Mouse (Mus musculus) neural tube, embryonic 11.5 days (tissue): ENCODE results near the gene Prdm10. TPM values are rescaled to one million over a fixed set of nuclear protein-coding genes. Genes with fewer than 3 reads are reported as not detected.

Source experiments
- ATAC-seq: fragments of 200-750 bp; cut with Nextera tagmentation; 2 replicates; pipeline ENCODE4 v1.8.0; 2017; ENCODE audit warnings: moderate number of reproducible peaks, mild to moderate bottlenecking, moderate TSS enrichment, moderate library complexity; ENCODE audit not compliant: insufficient read depth, low FRiP score, low TSS enrichment
- DNase-seq: peaks from one replicate; pipeline ENCODE4 v3.0.0-alpha.2; 2015; ENCODE audit warnings: low spot score
- H3K27ac ChIP-seq: fragments of 300-500 bp; sonication (generic); 2 replicates; pipeline ENCODE4 v1.5.1; 2014; ENCODE audit warnings: low read depth, mild to moderate bottlenecking, low read length
- H3K27me3 ChIP-seq: fragments of 300-500 bp; sonication (generic); 2 replicates; pipeline ENCODE4 v1.6.1; 2014; ENCODE audit warnings: mild to moderate bottlenecking, low read length, mixed read lengths; ENCODE audit not compliant: control insufficient read depth, insufficient read depth
- H3K36me3 ChIP-seq: fragments of 300-500 bp; sonication (generic); 2 replicates; pipeline ENCODE4 v1.6.1; 2014; ENCODE audit warnings: mild to moderate bottlenecking, low read length, moderate library complexity, mixed read lengths; ENCODE audit not compliant: control insufficient read depth, insufficient read depth
- H3K4me1 ChIP-seq: fragments of 300-500 bp; sonication (generic); 2 replicates; pipeline ENCODE4 v1.6.1; 2014; ENCODE audit warnings: low read length, mixed read lengths; ENCODE audit not compliant: control insufficient read depth, insufficient read depth
- H3K4me2 ChIP-seq: fragments of 300-500 bp; sonication (generic); 2 replicates; pipeline ENCODE4 v1.6.1; 2014; ENCODE audit warnings: low read depth, mild to moderate bottlenecking, moderate library complexity
- H3K4me3 ChIP-seq: fragments of 300-500 bp; sonication (generic); 2 replicates; pipeline ENCODE4 v1.5.1; 2014; ENCODE audit warnings: low read depth, low read length
- H3K9ac ChIP-seq: fragments of 300-500 bp; sonication (generic); 2 replicates; pipeline ENCODE4 v1.6.1; 2014; ENCODE audit warnings: mild to moderate bottlenecking, low read length
- H3K9me3 ChIP-seq: fragments of 300-500 bp; sonication (generic); 2 replicates; pipeline ENCODE4 v1.6.1; 2016; ENCODE audit warnings: low read length; ENCODE audit not compliant: control insufficient read depth
- WGBS: fragments of 180-500 bp; shearing (Covaris S2); extraction: QIAGEN DNeasy Blood & Tissue Kit; methylation state at CpG from one replicate; pipeline ENCODE4 v1.1.7; 2014; 5-methylcytosine and 5-hydroxymethylcytosine counted together
- polyA plus RNA-seq: library from polyadenylated mRNA; unstranded; fragments of >200 nt; fragmentation: Nextera tagmentation; extraction: Ambion mirVana; gene quantifications from 2 replicates; pipeline ENCODE4 v1.2.1, GENCODE M21; 2014

Gene Prdm10
- polyA plus RNA-seq, 1 experiment from 2014 or later: 9.2 TPM

- H3K9ac ChIP-seq: no peak overlapping the region
- H3K27me3 ChIP-seq: no peaks in the 10 kb centered on the region
- H3K9me3 ChIP-seq: no peaks in the 10 kb centered on the region
- DNase-seq (no peak), ATAC-seq (no peak)
- no peaks in the 10 kb centered on the region for H3K4me1 ChIP-seq
- WGBS: 71% methylated on average over 4 of the region's 4 CpGs
- H3K27ac ChIP-seq: no peak overlapping the region
- no peak overlapping the region for H3K4me3 ChIP-seq
- H3K4me2 ChIP-seq: no peak overlapping the region
- no peaks in the 10 kb centered on the region for H3K36me3 ChIP-seq
Observed at GRCm38 (mm10) chr9:31321526-31321925, 41.2 kb downstream of the Prdm10 start.

- WGBS: 83% methylated on average over 5 of the region's 5 CpGs
- no peaks in the 10 kb centered on the region for H3K4me1 ChIP-seq
Observed at GRCm38 (mm10) chr9:31322090-31322489, 41.8 kb downstream of the Prdm10 start.

GRCm38 (mm10) chr9:31330816-31331215 lies 50.5 kb downstream of the Prdm10 start:
- Histone ChIP-seq H3K36me3 (no peaks in the 10 kb centered on the region; the same call in 1 of the 2 replicates), H3K4me1 (no peaks in the 10 kb centered on the region), H3K4me2 (no peak overlapping the region), H3K4me3 (no peak overlapping the region), H3K9me3 (no peaks in the 10 kb centered on the region), H3K27ac (no peak overlapping the region), H3K9ac (no peak overlapping the region), H3K27me3 (no peaks in the 10 kb centered on the region)
- ATAC-seq (no peak), DNase-seq (no peak)
- 85% methylated on average over 3 of the region's 3 CpGs for WGBS

More at GRCm38 (mm10) chr9:31322090-31322489, 41.8 kb downstream of the Prdm10 start:
- Histone ChIP-seq H3K9ac (no peak overlapping the region), H3K4me2 (no peak overlapping the region), H3K9me3 (no peaks in the 10 kb centered on the region), H3K36me3 (no peaks in the 10 kb centered on the region), H3K27me3 (no peaks in the 10 kb centered on the region), H3K4me3 (no peak overlapping the region), H3K27ac (no peak overlapping the region)
- no peak for DNase-seq
- ATAC-seq: no peak

GRCm38 (mm10) chr9:31331246-31331645 lies 50.9 kb downstream of the Prdm10 start:
- DNase-seq (no peak), ATAC-seq (no peak)
- no peaks in the 10 kb centered on the region for H3K4me1 ChIP-seq
- no peak overlapping the region for H3K9ac ChIP-seq
- no peaks in the 10 kb centered on the region; the same call in 1 of the 2 replicates for H3K36me3 ChIP-seq
- no peak overlapping the region for H3K27ac ChIP-seq
- WGBS: 65% methylated on average over 4 of the region's 4 CpGs
- no peaks in the 10 kb centered on the region for H3K27me3 ChIP-seq
- H3K4me3 ChIP-seq: no peak overlapping the region
- no peak overlapping the region for H3K4me2 ChIP-seq
- H3K9me3 ChIP-seq: no peaks in the 10 kb centered on the region

GRCm38 (mm10) chr9:31331906-31332305 lies 51.6 kb downstream of the Prdm10 start:
- no peak for DNase-seq
- Histone ChIP-seq H3K9me3 (no peaks in the 10 kb centered on the region), H3K4me1 (no peaks in the 10 kb centered on the region), H3K9ac (no peak overlapping the region), H3K27ac (no peak overlapping the region), H3K4me3 (no peak overlapping the region), H3K27me3 (no peaks in the 10 kb centered on the region), H3K4me2 (no peak overlapping the region), H3K36me3 (no peaks in the 10 kb centered on the region; the same call in 1 of the 2 replicates)
- 72% methylated on average over 3 of the region's 3 CpGs for WGBS
- ATAC-seq: no peak

GRCm38 (mm10) chr9:31332826-31333225 lies 52.5 kb downstream of the Prdm10 start:
- H3K4me1 ChIP-seq: no peaks in the 10 kb centered on the region
- no peaks in the 10 kb centered on the region; the same call in 1 of the 2 replicates for H3K36me3 ChIP-seq
- ATAC-seq: no peak

GRCm38 (mm10) chr9:31334991-31335390 lies 54.7 kb downstream of the Prdm10 start:
- no peaks in the 10 kb centered on the region for H3K27me3 ChIP-seq
- no peak overlapping the region for H3K4me3 ChIP-seq
- no peak overlapping the region for H3K27ac ChIP-seq
- DNase-seq (no peak), ATAC-seq (no peak)
- no peak overlapping the region for H3K9ac ChIP-seq
- H3K9me3 ChIP-seq: no peaks in the 10 kb centered on the region
- 90% methylated on average over 6 of the region's 6 CpGs for WGBS
- H3K4me2 ChIP-seq: no peak overlapping the region
- H3K4me1 ChIP-seq: no peaks in the 10 kb centered on the region
- no peaks in the 10 kb centered on the region for H3K36me3 ChIP-seq

More at GRCm38 (mm10) chr9:31332826-31333225, 52.5 kb downstream of the Prdm10 start:
- no peak overlapping the region for H3K4me3 ChIP-seq
- H3K27ac ChIP-seq: no peak overlapping the region
- no peak for DNase-seq
- no peaks in the 10 kb centered on the region for H3K27me3 ChIP-seq
- H3K9ac ChIP-seq: no peak overlapping the region
- H3K9me3 ChIP-seq: no peaks in the 10 kb centered on the region
- H3K4me2 ChIP-seq: no peak overlapping the region

- H3K9me3 ChIP-seq: no peaks in the 10 kb centered on the region
- H3K4me3 ChIP-seq: no peak overlapping the region
- no peak overlapping the region for H3K27ac ChIP-seq
- no peak overlapping the region for H3K4me2 ChIP-seq
- WGBS: 61% methylated on average over 11 of the region's 11 CpGs
- ATAC-seq: no peak
- H3K27me3 ChIP-seq: no peaks in the 10 kb centered on the region
- no peaks in the 10 kb centered on the region for H3K4me1 ChIP-seq
- H3K9ac ChIP-seq: no peak overlapping the region
- H3K36me3 ChIP-seq: no peaks in the 10 kb centered on the region
- DNase-seq: no peak
Observed at GRCm38 (mm10) chr9:31344289-31344831, 64.0 kb downstream of the Prdm10 start.

- DNase-seq (no peak), ATAC-seq (no peak)
- H3K9me3 ChIP-seq: no peaks in the 10 kb centered on the region
- no peak overlapping the region for H3K9ac ChIP-seq
- WGBS: 78% methylated on average over 15 of the region's 15 CpGs
- H3K36me3 ChIP-seq: no peaks in the 10 kb centered on the region
- H3K4me2 ChIP-seq: no peak overlapping the region
- H3K27ac ChIP-seq: no peak overlapping the region
- no peak overlapping the region for H3K4me3 ChIP-seq
- H3K27me3 ChIP-seq: no peaks in the 10 kb centered on the region
- no peaks in the 10 kb centered on the region for H3K4me1 ChIP-seq
Observed at GRCm38 (mm10) chr9:31346575-31347080, 66.3 kb downstream of the Prdm10 start.
